Mouse (Mus musculus): Measurements from ENCODE around the gene B4galt1.

GRCm38 (mm10) chr4:40891206-40891605 is 37.4 kb upstream of the B4galt1 start:
- TF ChIP-seq POLR2A (IDR thresholded peaks at IDR 0.05; ENCODE audit: borderline replicate concordance, insufficient read depth, low read length), result no peak
- TF ChIP-seq CTCF (IDR thresholded peaks at IDR 0.05; ENCODE audit: borderline replicate concordance, insufficient read depth, low read depth, low read length), result no peak
